Mouse (Mus musculus) midbrain, embryonic 10.5 days (tissue): ENCODE results near the gene Cacng3. TPM values are rescaled to one million over a fixed set of nuclear protein-coding genes. Genes with fewer than 3 reads are reported as not detected.

ENCODE experiments used
- DNase-seq: peaks from one replicate; pipeline ENCODE4 v3.0.0-alpha.2; 2017; ENCODE audit warnings: low spot score
- H3K27ac ChIP-seq: fragments of 300-500 bp; sonication (generic); replicated peaks from 2 replicates; pipeline ENCODE4 v1.5.1; 2016; ENCODE audit warnings: mild to moderate bottlenecking
- H3K27me3 ChIP-seq: fragments of 300-500 bp; sonication (generic); 2 replicates; pipeline ENCODE4 v1.6.1; 2016; ENCODE audit warnings: low read depth, mild to moderate bottlenecking; ENCODE audit not compliant: poor library complexity, severe bottlenecking
- H3K36me3 ChIP-seq: fragments of 300-500 bp; sonication (generic); 2 replicates; pipeline ENCODE4 v1.6.1; 2016; ENCODE audit warnings: mild to moderate bottlenecking, moderate library complexity
- H3K4me1 ChIP-seq: fragments of 300-500 bp; sonication (generic); 2 replicates; pipeline ENCODE4 v1.6.1; 2016
- H3K4me3 ChIP-seq: fragments of 300-500 bp; sonication (generic); 2 replicates; pipeline ENCODE4 v1.5.1; 2016; ENCODE audit warnings: mild to moderate bottlenecking, moderate library complexity
- H3K9me3 ChIP-seq: fragments of 300-500 bp; sonication (generic); replicated peaks from 2 replicates; pipeline ENCODE4 v1.6.1; 2016; ENCODE audit warnings: mild to moderate bottlenecking
- WGBS: fragments of 180-500 bp; shearing (Covaris S2); methylation state at CpG from one replicate; pipeline ENCODE4 v1.1.7; 2016; 5-methylcytosine and 5-hydroxymethylcytosine counted together
- polyA plus RNA-seq: library from polyadenylated mRNA; unstranded; fragments of >200 nt; fragmentation: Nextera tagmentation; extraction: Ambion mirVana; gene quantifications from 2 replicates; pipeline ENCODE4 v1.2.1, GENCODE M21; 2016

The Cacng3 gene
- polyA plus RNA-seq, 1 experiment from 2014 or later, result 0.74 TPM

DNA sequence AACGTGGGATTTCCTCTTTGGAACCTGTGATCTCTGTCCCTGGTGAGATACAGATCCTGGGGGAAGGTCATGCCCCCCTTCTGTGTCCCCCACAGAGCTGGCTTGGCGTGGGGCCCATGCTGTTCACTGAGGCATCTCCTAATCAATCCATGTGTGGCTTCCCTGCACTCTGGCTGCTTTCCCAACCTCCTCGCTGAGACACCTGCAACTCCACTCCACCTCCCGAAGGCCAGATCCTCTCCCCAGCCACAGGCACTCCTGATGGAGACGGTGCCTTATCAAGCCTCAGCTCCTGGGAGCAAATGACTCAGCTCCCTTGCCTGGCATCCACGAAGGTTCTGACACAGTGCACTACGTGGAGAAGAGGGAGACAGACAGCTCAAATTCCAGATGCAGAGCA is 58.6 kb downstream of the Cacng3 start:
- Histone ChIP-seq H3K4me3 (no peak overlapping the region), H3K27me3 (no peaks in the 10 kb centered on the region), H3K4me1 (no peaks in the 10 kb centered on the region), H3K9me3 (no peaks in the 10 kb centered on the region), H3K36me3 (no peaks in the 10 kb centered on the region), H3K27ac (0 out of 2 replicates have a peak overlapping the region, but pooled peaks have one; percentile 0)
- DNase-seq, result no peak
- WGBS, result 47% methylated on average over 7 of the region's 7 CpGs

DNA sequence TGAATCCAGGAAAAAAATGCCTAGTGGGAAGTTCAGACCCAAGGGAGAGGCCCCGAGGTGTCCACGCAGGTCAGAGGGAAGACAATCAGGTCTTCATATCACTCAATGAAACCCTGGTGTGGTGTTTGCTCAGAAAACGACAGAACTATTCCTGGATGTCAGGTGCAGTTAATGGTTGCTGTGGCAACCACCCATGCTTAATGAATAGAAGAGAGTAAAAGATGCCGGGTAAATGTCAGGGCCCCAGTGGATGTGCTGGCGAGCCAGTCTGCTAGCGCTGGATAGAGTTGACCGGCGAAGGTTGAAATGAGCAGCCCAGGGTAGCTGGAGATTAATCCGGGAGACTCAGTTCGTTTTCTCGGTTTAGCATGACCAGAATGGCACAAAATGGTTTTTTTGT is 65.0 kb downstream of the Cacng3 start:
- no peak overlapping the region for H3K27ac ChIP-seq
- peaks cover 8% of the 10 kb centered on the region for H3K4me1 ChIP-seq
- WGBS, result 57% methylated on average over 11 of the region's 11 CpGs

GRCm38 (mm10) chr7:122738541-122738940 is 68.2 kb downstream of the Cacng3 start:
- DNase-seq, result no peak
- Histone ChIP-seq H3K9me3 (no peaks in the 10 kb centered on the region), H3K4me1 (peaks cover 8% of the 10 kb centered on the region), H3K27me3 (no peaks in the 10 kb centered on the region), H3K4me3 (no peak overlapping the region), H3K27ac (no peak overlapping the region), H3K36me3 (no peaks in the 10 kb centered on the region)
- 65% methylated on average over 5 of the region's 5 CpGs for WGBS

More for the DNA sequence above, 65.0 kb downstream of the Cacng3 start:
- no peak for DNase-seq
- Histone ChIP-seq H3K9me3 (no peaks in the 10 kb centered on the region), H3K27me3 (no peaks in the 10 kb centered on the region), H3K4me3 (no peak overlapping the region), H3K36me3 (no peaks in the 10 kb centered on the region)

DNA sequence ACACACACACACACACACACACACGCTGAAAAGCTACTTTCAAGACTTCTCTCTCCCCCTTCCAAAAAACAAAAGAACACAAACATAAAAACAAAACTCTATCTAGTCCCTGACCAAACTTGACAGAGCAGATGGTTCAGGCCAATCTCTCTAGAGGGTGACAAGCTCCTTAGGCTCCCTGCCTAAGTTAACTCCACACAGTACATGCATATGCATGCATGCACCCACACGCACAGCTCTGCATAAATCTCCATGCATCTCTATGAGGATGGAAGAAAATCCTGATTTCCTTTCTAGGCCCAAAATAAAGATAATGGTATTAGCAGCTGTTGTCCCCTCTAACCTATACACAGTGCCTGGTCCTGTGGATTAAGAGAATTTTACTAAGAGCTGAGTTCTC is 70.4 kb downstream of the Cacng3 start:
- no peaks in the 10 kb centered on the region for H3K9me3 ChIP-seq
- no peak overlapping the region for H3K4me3 ChIP-seq
- no peak for DNase-seq
- no peaks in the 10 kb centered on the region for H3K36me3 ChIP-seq
- H3K27ac ChIP-seq, result no peak overlapping the region
- WGBS, result 82% methylated on average over 2 of the region's 2 CpGs
- no peaks in the 10 kb centered on the region for H3K27me3 ChIP-seq
- no peaks in the 10 kb centered on the region for H3K4me1 ChIP-seq

GRCm38 (mm10) chr7:122755920-122756603 is 85.8 kb downstream of the Cacng3 start:
- WGBS, result 84% methylated on average over 5 of the region's 5 CpGs
- no peak overlapping the region for H3K27ac ChIP-seq
- no peak overlapping the region for H3K4me3 ChIP-seq
- H3K36me3 ChIP-seq, result no peaks in the 10 kb centered on the region
- no peak for DNase-seq
- no peaks in the 10 kb centered on the region for H3K27me3 ChIP-seq
- no peaks in the 10 kb centered on the region for H3K9me3 ChIP-seq
- no peaks in the 10 kb centered on the region for H3K4me1 ChIP-seq

DNA sequence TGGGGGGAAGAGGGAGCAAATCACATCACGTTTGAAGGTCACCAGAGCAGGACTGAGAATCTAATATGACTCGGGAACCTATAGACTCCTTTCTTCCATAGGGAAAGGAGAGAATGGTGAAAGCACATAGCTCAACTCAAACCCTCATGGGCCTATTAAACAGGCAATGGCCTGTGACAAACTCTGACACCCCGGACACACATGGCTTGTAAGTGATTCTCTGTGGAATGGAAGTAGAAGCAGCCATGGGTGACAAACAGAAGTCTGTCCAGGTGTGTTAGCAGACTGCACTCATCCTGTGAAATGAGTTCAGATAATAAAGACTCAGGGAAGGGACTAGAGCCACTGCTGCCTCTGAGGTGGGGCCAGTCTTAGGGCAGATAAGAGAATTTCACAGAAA is 88.4 kb downstream of the Cacng3 start:
- Histone ChIP-seq H3K27me3 (no peaks in the 10 kb centered on the region), H3K36me3 (no peaks in the 10 kb centered on the region), H3K27ac (no peak overlapping the region), H3K4me3 (no peak overlapping the region), H3K9me3 (no peaks in the 10 kb centered on the region), H3K4me1 (no peaks in the 10 kb centered on the region)
- WGBS, result 82% methylated on average over 3 of the region's 3 CpGs
- DNase-seq, result no peak

- no peaks in the 10 kb centered on the region for H3K27me3 ChIP-seq
- DNase-seq, result no peak
- no peak overlapping the region for H3K4me3 ChIP-seq
- no peaks in the 10 kb centered on the region for H3K36me3 ChIP-seq
- no peaks in the 10 kb centered on the region for H3K9me3 ChIP-seq
- H3K4me1 ChIP-seq, result no peaks in the 10 kb centered on the region
- no peak overlapping the region for H3K27ac ChIP-seq
- WGBS, result 78% methylated on average over 5 of the region's 5 CpGs
Observed at GRCm38 (mm10) chr7:122764506-122764905, 94.2 kb downstream of the Cacng3 start.

GRCm38 (mm10) chr7:122768292-122769020 is 98.2 kb downstream of the Cacng3 start:
- DNase-seq, result no peak
- WGBS, result 86% methylated on average over 27 of the region's 27 CpGs
- Histone ChIP-seq H3K36me3 (no peaks in the 10 kb centered on the region), H3K4me1 (no peaks in the 10 kb centered on the region), H3K4me3 (no peak overlapping the region), H3K27ac (no peak overlapping the region), H3K27me3 (no peaks in the 10 kb centered on the region), H3K9me3 (no peaks in the 10 kb centered on the region)

DNA sequence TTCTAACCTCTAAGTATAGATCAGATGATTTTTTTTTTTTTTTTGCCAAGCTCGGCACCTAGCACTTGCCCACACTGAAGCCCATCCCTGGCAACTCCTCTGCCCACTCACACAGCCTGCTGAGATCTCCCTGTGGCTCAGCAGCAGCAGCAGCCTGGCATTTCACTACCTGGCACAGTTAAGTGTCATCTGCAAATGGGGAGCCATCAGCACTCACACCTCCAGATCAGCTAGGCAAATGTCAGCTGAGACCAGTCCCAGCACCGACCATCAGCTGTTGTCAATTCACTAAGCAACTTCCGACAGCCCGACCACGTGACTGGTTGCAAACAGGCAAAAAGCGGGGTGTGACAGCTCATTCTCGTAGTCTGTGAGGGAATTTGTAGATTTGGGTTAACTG is 109.3 kb downstream of the Cacng3 start:
- Histone ChIP-seq H3K4me3 (no peak overlapping the region), H3K4me1 (no peaks in the 10 kb centered on the region), H3K27ac (no peak overlapping the region), H3K9me3 (no peaks in the 10 kb centered on the region), H3K27me3 (no peaks in the 10 kb centered on the region), H3K36me3 (no peaks in the 10 kb centered on the region)
- DNase-seq, result no peak
- 77% methylated on average over 7 of the region's 7 CpGs for WGBS

DNA sequence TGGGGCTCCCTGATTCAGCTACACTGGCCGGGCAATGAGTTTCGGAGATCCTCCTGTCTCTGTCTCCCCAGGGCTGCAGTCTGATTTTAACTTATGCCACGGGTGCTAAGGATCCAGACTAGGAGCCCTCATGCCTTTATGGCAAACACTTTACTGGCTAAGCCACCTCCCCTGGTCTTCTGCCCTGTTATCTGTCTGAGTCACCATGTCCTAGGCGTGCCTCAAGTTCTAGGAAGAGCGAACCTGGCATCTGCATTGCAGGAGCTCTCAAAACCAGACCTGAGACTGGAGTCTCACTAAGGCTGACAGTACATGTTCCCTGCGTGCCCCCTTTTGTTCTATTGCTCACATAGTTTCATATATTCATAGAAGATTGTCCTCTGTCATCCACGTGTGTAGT is 119.6 kb downstream of the Cacng3 start:
- Histone ChIP-seq H3K9me3 (no peaks in the 10 kb centered on the region), H3K27ac (no peak overlapping the region), H3K27me3 (no peaks in the 10 kb centered on the region), H3K4me3 (no peak overlapping the region), H3K36me3 (no peaks in the 10 kb centered on the region), H3K4me1 (no peaks in the 10 kb centered on the region)
- DNase-seq, result no peak
- 92% methylated on average over 7 of the region's 7 CpGs for WGBS

DNA sequence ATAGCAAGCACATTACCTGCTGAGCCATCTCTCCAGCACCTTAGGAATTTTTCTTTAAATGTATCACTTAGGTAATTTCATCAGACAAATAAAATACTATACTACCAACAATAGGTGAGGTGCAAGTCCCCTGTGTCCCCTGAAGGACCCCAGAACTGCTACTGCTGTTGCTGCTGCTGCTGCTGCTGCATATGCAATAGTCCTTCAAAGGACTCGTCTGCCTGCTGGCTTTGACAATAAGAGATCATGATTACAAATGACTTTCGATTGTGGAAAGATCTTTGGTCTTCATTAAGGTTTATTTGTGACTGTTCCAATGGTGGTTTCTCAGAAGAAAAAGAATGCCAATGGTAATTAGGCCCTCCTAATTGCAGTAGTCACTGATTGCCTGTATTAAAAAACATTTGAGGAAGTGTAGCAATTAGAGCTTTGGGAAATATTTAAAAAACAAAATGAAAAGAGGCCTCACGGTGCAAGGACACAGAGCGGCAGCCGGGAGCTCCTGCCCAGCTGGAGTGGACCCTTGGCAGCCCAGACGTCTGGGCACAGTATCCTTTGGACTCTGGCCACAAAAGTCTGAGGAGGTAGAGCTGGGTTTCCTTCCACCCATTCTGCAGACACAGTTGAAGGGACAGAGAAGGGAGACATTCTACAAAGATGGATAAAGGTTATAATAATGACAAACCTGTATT is 123.5 kb downstream of the Cacng3 start:
- no peaks in the 10 kb centered on the region for H3K36me3 ChIP-seq

GRCm38 (mm10) chr7:122795140-122795539 is 124.8 kb downstream of the Cacng3 start:
- WGBS, result 92% methylated on average over 6 of the region's 6 CpGs

More for the DNA sequence above, 123.5 kb downstream of the Cacng3 start:
- no peaks in the 10 kb centered on the region for H3K9me3 ChIP-seq
- DNase-seq, result no peak
- 70% methylated on average over 6 of the region's 6 CpGs for WGBS
- H3K4me3 ChIP-seq, result no peak overlapping the region
- no peak overlapping the region for H3K27ac ChIP-seq
- H3K4me1 ChIP-seq, result no peaks in the 10 kb centered on the region
- no peaks in the 10 kb centered on the region for H3K27me3 ChIP-seq

GRCm38 (mm10) chr7:122800821-122801220 is 130.5 kb downstream of the Cacng3 start:
- Histone ChIP-seq H3K36me3 (no peaks in the 10 kb centered on the region), H3K9me3 (no peaks in the 10 kb centered on the region), H3K4me1 (no peaks in the 10 kb centered on the region), H3K27me3 (no peaks in the 10 kb centered on the region), H3K4me3 (no peak overlapping the region), H3K27ac (no peak overlapping the region)
- no peak for DNase-seq
- WGBS, result 89% methylated on average over 2 of the region's 2 CpGs

More at GRCm38 (mm10) chr7:122795140-122795539, 124.8 kb downstream of the Cacng3 start:
- no peak for DNase-seq
- H3K36me3 ChIP-seq, result no peaks in the 10 kb centered on the region
- H3K27me3 ChIP-seq, result no peaks in the 10 kb centered on the region
- no peak overlapping the region for H3K27ac ChIP-seq
- H3K4me1 ChIP-seq, result no peaks in the 10 kb centered on the region
- H3K4me3 ChIP-seq, result no peak overlapping the region
- H3K9me3 ChIP-seq, result no peaks in the 10 kb centered on the region
